Mouse (Mus musculus): Measurements from ENCODE around the gene Agpat1.

Gene Agpat1

GRCm38 (mm10) chr17:34629796-34630603, 25.9 kb downstream of the Agpat1 start:
- no peak for DNase-seq (ENCODE audit: extremely low read depth, insufficient read length, low spot score)

- no peak for DNase-seq (ENCODE audit: extremely low read depth, insufficient read length, low spot score)
Measured at GRCm38 (mm10) chr17:34630761-34631301, 26.8 kb downstream of the Agpat1 start.

GRCm38 (mm10) chr17:34631647-34632046, 27.6 kb downstream of the Agpat1 start:
- DNase-seq (ENCODE audit: extremely low read depth, insufficient read length, low spot score) = no peak

- DNase-seq (ENCODE audit: extremely low read depth, insufficient read length, low spot score) = no peak
Measured at GRCm38 (mm10) chr17:34632261-34632691, 28.2 kb downstream of the Agpat1 start.

- no peak for DNase-seq (ENCODE audit: extremely low read depth, insufficient read length, low spot score)
Measured at GRCm38 (mm10) chr17:34635671-34636070, 31.6 kb downstream of the Agpat1 start.

- no peak for DNase-seq (ENCODE audit: extremely low read depth, insufficient read length, low spot score)
Measured at GRCm38 (mm10) chr17:34637459-34637858, 33.4 kb downstream of the Agpat1 start.

GRCm38 (mm10) chr17:34639461-34640255, 35.6 kb downstream of the Agpat1 start:
- no peak for DNase-seq (ENCODE audit: extremely low read depth, insufficient read length, low spot score)

- peak; percentile 71 for DNase-seq (ENCODE audit: extremely low read depth, insufficient read length, low spot score)
Measured at GRCm38 (mm10) chr17:34640778-34641601, 36.9 kb downstream of the Agpat1 start.

GRCm38 (mm10) chr17:34641945-34642344, 37.9 kb downstream of the Agpat1 start:
- no peak for DNase-seq (ENCODE audit: extremely low read depth, insufficient read length, low spot score)

GRCm38 (mm10) chr17:34643379-34643778, 39.3 kb downstream of the Agpat1 start:
- no peak for DNase-seq (ENCODE audit: extremely low read depth, insufficient read length, low spot score)

GRCm38 (mm10) chr17:34643944-34644343, 39.9 kb downstream of the Agpat1 start:
- no peak for DNase-seq (ENCODE audit: extremely low read depth, insufficient read length, low spot score)

GRCm38 (mm10) chr17:34644608-34645007, 40.5 kb downstream of the Agpat1 start, which contains the start of gene Fkbpl:
TSS of gene Fkbpl (plus strand) at chr17:34644764.
- DNase-seq (ENCODE audit: extremely low read depth, insufficient read length, low spot score) = peak; percentile 77

- DNase-seq (ENCODE audit: extremely low read depth, insufficient read length, low spot score) = no peak
Measured at GRCm38 (mm10) chr17:34645256-34645829, 41.3 kb downstream of the Agpat1 start.

- no peak for DNase-seq (ENCODE audit: extremely low read depth, insufficient read length, low spot score)
Measured at GRCm38 (mm10) chr17:34645831-34646511, 41.9 kb downstream of the Agpat1 start.

- DNase-seq (ENCODE audit: extremely low read depth, insufficient read length, low spot score) = peak; percentile 91
Measured at GRCm38 (mm10) chr17:34646906-34647787, 43.1 kb downstream of the Agpat1 start, which contains the start of gene Atf6b. TSS of gene Atf6b (plus strand) at chr17:34647146.

GRCm38 (mm10) chr17:34648141-34648890, 44.3 kb downstream of the Agpat1 start:
- DNase-seq (ENCODE audit: extremely low read depth, insufficient read length, low spot score) = no peak

- no peak for DNase-seq (ENCODE audit: extremely low read depth, insufficient read length, low spot score)
Measured at GRCm38 (mm10) chr17:34649106-34649864, 45.2 kb downstream of the Agpat1 start.

All from 3134 (cell line).